Mouse (Mus musculus): ENCODE measurements at regions not wholly inside any gene's neighbourhood (a gene's known extent, or its start where the extent isn't known, plus 50 kb on each side); places are given as distances from the start of the nearest gene placed in this dataset.

DNA sequence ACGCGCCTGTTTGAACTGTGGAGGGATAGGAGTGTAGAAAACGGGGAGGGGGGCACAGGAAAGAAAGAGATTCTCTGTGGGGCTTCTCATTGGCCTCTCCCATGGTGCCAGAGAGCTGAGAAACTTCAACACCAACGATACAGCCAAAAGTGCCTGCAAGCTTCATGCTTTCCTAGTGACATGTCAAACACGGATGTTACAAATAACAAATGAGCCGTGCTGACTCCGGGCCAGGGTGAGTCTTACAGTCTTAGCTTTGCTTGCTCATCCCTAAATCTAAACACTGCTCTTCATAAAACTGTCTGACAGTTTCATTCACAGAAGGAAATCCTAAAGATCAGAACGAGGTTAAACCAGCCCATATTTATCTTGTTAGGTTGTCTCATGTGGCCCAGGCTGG lies 68.3 kb downstream of the Adm start:
- TF ChIP-seq POLR2A (IDR thresholded peaks at IDR 0.05; ENCODE audit: insufficient read depth, low read depth, low read length) (no peak), EP300 (IDR thresholded peaks at IDR 0.05; ENCODE audit: insufficient read depth, low read depth, low read length) (no peak), CTCF (IDR thresholded peaks at IDR 0.05) (no peak)

Data from heart, adult 2 months (tissue).